Mouse (Mus musculus): ENCODE measurements at regions not wholly inside any gene's neighbourhood (a gene's known extent, or its start where the extent isn't known, plus 50 kb on each side); places are given as distances from the start of the nearest gene placed in this dataset.
"Not testable (repeated sequence)": the region's sequence is repeated elsewhere in the genome, so short reads cannot be mapped to it uniquely, and the experiment has no call there.

- DNase-seq (ENCODE audit: low spot score in 2 of 2) = no peak
Measured at GRCm38 (mm10) chr16:58137728-58138279, 270.4 kb upstream of the Dcbld2 start.

- DNase-seq (ENCODE audit: low spot score in 2 of 2) = no peak
Measured at GRCm38 (mm10) chr16:58146479-58146878, 261.8 kb upstream of the Dcbld2 start.

- DNase-seq (ENCODE audit: low spot score in 2 of 2) = no peak
Measured at GRCm38 (mm10) chr16:58155538-58155937, 252.7 kb upstream of the Dcbld2 start.

GRCm38 (mm10) chr16:58178744-58179401 is 229.4 kb upstream of the Dcbld2 start:
- no peak for DNase-seq (ENCODE audit: low spot score in 2 of 2)

- DNase-seq (ENCODE audit: low spot score in 2 of 2) = not testable (repeated sequence)
Measured at GRCm38 (mm10) chr16:58179981-58180380, 228.3 kb upstream of the Dcbld2 start.

GRCm38 (mm10) chr16:58194619-58195497 is 213.4 kb upstream of the Dcbld2 start:
- no peak for DNase-seq (ENCODE audit: low spot score in 2 of 2)

- no peak for DNase-seq (ENCODE audit: low spot score in 2 of 2)
Measured at GRCm38 (mm10) chr16:58211872-58212271, 196.4 kb upstream of the Dcbld2 start.

- no peak for DNase-seq (ENCODE audit: low spot score in 2 of 2)
Measured at GRCm38 (mm10) chr16:58234686-58235085, 173.6 kb upstream of the Dcbld2 start.

GRCm38 (mm10) chr16:58236857-58237256 is 171.4 kb upstream of the Dcbld2 start:
- no peak for DNase-seq (ENCODE audit: low spot score in 2 of 2)

GRCm38 (mm10) chr16:58276281-58276680 is 132.0 kb upstream of the Dcbld2 start:
- no peak for DNase-seq (ENCODE audit: low spot score in 2 of 2)

GRCm38 (mm10) chr16:58281474-58281873 is 126.8 kb upstream of the Dcbld2 start:
- DNase-seq (ENCODE audit: low spot score in 2 of 2) = no peak

GRCm38 (mm10) chr16:58294457-58294856 is 113.8 kb upstream of the Dcbld2 start:
- no peak for DNase-seq (ENCODE audit: low spot score in 2 of 2)

GRCm38 (mm10) chr16:58295128-58295527 is 113.1 kb upstream of the Dcbld2 start:
- DNase-seq (ENCODE audit: low spot score in 2 of 2) = no peak

- DNase-seq (ENCODE audit: low spot score in 2 of 2) = peak in 1 of 2 experiments; percentile 8
Measured at GRCm38 (mm10) chr16:58299495-58299894, 108.7 kb upstream of the Dcbld2 start.

GRCm38 (mm10) chr16:58300098-58300497 is 108.1 kb upstream of the Dcbld2 start:
- no peak for DNase-seq (ENCODE audit: low spot score in 2 of 2)

GRCm38 (mm10) chr16:58303555-58303954 is 104.7 kb upstream of the Dcbld2 start:
- no peak for DNase-seq (ENCODE audit: low spot score in 2 of 2)

- DNase-seq (ENCODE audit: low spot score in 2 of 2) = no peak
Measured at GRCm38 (mm10) chr16:58316889-58317455, 91.3 kb upstream of the Dcbld2 start.

- DNase-seq (ENCODE audit: low spot score in 2 of 2) = no peak
Measured at GRCm38 (mm10) chr16:58331087-58331486, 77.2 kb upstream of the Dcbld2 start.

- no peak for DNase-seq (ENCODE audit: low spot score in 2 of 2)
Measured at GRCm38 (mm10) chr16:58343921-58344320, 64.3 kb upstream of the Dcbld2 start.

GRCm38 (mm10) chr16:58349354-58349753 is 58.9 kb upstream of the Dcbld2 start:
- DNase-seq (ENCODE audit: low spot score in 2 of 2) = no peak

- no peak for DNase-seq (ENCODE audit: low spot score in 2 of 2)
Measured at GRCm38 (mm10) chr16:58349802-58350201, 58.4 kb upstream of the Dcbld2 start.

- DNase-seq (ENCODE audit: low spot score in 2 of 2) = no peak
Measured at GRCm38 (mm10) chr16:58352156-58352555, 56.1 kb upstream of the Dcbld2 start.
